Mouse (Mus musculus): Measurements from ENCODE around the gene Wwp2. TPM values are rescaled to one million over a fixed set of nuclear protein-coding genes. Genes with fewer than 3 reads are reported as not detected.
A peak's percentile ranks its signal among the peaks of the same experiment; 100 is the strongest.

Wwp2 gene
- total and polyA plus RNA-seq, 2 experiments = 11.8 to 15.0 TPM

- no peaks in the 10 kb centered on the region for H3K27me3 ChIP-seq (ENCODE audit: control insufficient read depth, insufficient read depth, low read length)
- no peak for TF ChIP-seq POLR2A (IDR thresholded peaks at IDR 0.05; ENCODE audit: extremely low read depth, insufficient read depth, low read length)
- no peaks in the 10 kb centered on the region for H3K79me2 ChIP-seq (ENCODE audit: control insufficient read depth, insufficient read depth, low read length)
- peak; percentile 76 for DNase-seq (ENCODE audit: extremely low read depth, low read depth, low spot score)
- peak within 1 kb of the TSS; percentile 55 for H3K4me3 ChIP-seq (ENCODE audit: insufficient read depth, low read depth, low read length)
- no peak within 1 kb of the TSS; the same call in 1 of the 2 replicates for H3K27ac ChIP-seq (replicated peaks; ENCODE audit: insufficient read depth, low read depth, low read length)
- no peaks in the 10 kb centered on the region for H3K36me3 ChIP-seq (ENCODE audit: control insufficient read depth, insufficient read depth, low read length)
- WGBS = 18% methylated on average over 22 of the region's 22 CpGs
- H3K4me1 ChIP-seq (ENCODE audit: control insufficient read depth, insufficient read depth, low read length) = peaks cover 3% of the 10 kb centered on the region; the same call in 1 of the 2 replicates
- H3K9ac ChIP-seq (ENCODE audit: low read depth, low read length) = 0 out of 2 replicates have a peak within 1 kb of the TSS, but pooled peaks have one; percentile 14
These were observed 33.0 kb upstream of the Wwp2 start, which contains the start of gene Nqo1 for GRCm38 (mm10) chr8:107403038-107403781. Gene Nqo1 (minus strand): TSS chr8:107403206.

- H3K9ac ChIP-seq (ENCODE audit: low read depth, low read length) = no peak overlapping the region
- H3K79me2 ChIP-seq (ENCODE audit: control insufficient read depth, insufficient read depth, low read length) = no peaks in the 10 kb centered on the region
- H3K36me3 ChIP-seq (ENCODE audit: control insufficient read depth, insufficient read depth, low read length) = no peaks in the 10 kb centered on the region
- no peak for DNase-seq (ENCODE audit: extremely low read depth, low read depth, low spot score)
- peaks cover 3% of the 10 kb centered on the region; the same call in 1 of the 2 replicates for H3K4me1 ChIP-seq (ENCODE audit: control insufficient read depth, insufficient read depth, low read length)
- no peak for TF ChIP-seq POLR2A (IDR thresholded peaks at IDR 0.05; ENCODE audit: extremely low read depth, insufficient read depth, low read length)
- TF ChIP-seq CTCF (IDR thresholded peaks at IDR 0.05; ENCODE audit: low read depth, low read length) = no peak
- H3K4me3 ChIP-seq (ENCODE audit: insufficient read depth, low read depth, low read length) = no peak overlapping the region
- 93% methylated on average over 4 of the region's 4 CpGs for WGBS
- H3K27ac ChIP-seq (replicated peaks; ENCODE audit: insufficient read depth, low read depth, low read length) = no peak overlapping the region
- no peaks in the 10 kb centered on the region for H3K27me3 ChIP-seq (ENCODE audit: control insufficient read depth, insufficient read depth, low read length)
These were observed 32.1 kb upstream of the Wwp2 start for GRCm38 (mm10) chr8:107404057-107404456.

- no peak for TF ChIP-seq CTCF (IDR thresholded peaks at IDR 0.05; ENCODE audit: low read depth, low read length)
- no peak for TF ChIP-seq POLR2A (IDR thresholded peaks at IDR 0.05; ENCODE audit: extremely low read depth, insufficient read depth, low read length)
- Histone ChIP-seq H3K4me3 (ENCODE audit: insufficient read depth, low read depth, low read length) (no peak overlapping the region), H3K9ac (ENCODE audit: low read depth, low read length) (no peak overlapping the region), H3K4me1 (ENCODE audit: control insufficient read depth, insufficient read depth, low read length) (peaks cover 3% of the 10 kb centered on the region; the same call in 1 of the 2 replicates), H3K79me2 (ENCODE audit: control insufficient read depth, insufficient read depth, low read length) (no peaks in the 10 kb centered on the region), H3K27me3 (ENCODE audit: control insufficient read depth, insufficient read depth, low read length) (no peaks in the 10 kb centered on the region), H3K27ac (replicated peaks; ENCODE audit: insufficient read depth, low read depth, low read length) (no peak overlapping the region), H3K36me3 (ENCODE audit: control insufficient read depth, insufficient read depth, low read length) (peaks cover 9% of the 10 kb centered on the region)
- peak; percentile 83 for DNase-seq (ENCODE audit: extremely low read depth, low read depth, low spot score)
- 37% methylated on average over 3 of the region's 3 CpGs for WGBS
These were observed 30.2 kb upstream of the Wwp2 start for GRCm38 (mm10) chr8:107405935-107406334.

GRCm38 (mm10) chr8:107411391-107411790 is 24.8 kb upstream of the Wwp2 start:
- TF ChIP-seq POLR2A (IDR thresholded peaks at IDR 0.05; ENCODE audit: extremely low read depth, insufficient read depth, low read length) (no peak), CTCF (IDR thresholded peaks at IDR 0.05; ENCODE audit: low read depth, low read length) (peak; percentile 37)
- DNase-seq (ENCODE audit: extremely low read depth, low read depth, low spot score) = peak; percentile 50
- H3K9ac ChIP-seq (ENCODE audit: low read depth, low read length) = no peak overlapping the region

GRCm38 (mm10) chr8:107412552-107412951 is 23.6 kb upstream of the Wwp2 start:
- Histone ChIP-seq H3K79me2 (ENCODE audit: control insufficient read depth, insufficient read depth, low read length) (no peaks in the 10 kb centered on the region), H3K4me3 (ENCODE audit: insufficient read depth, low read depth, low read length) (no peak overlapping the region), H3K36me3 (ENCODE audit: control insufficient read depth, insufficient read depth, low read length) (peaks cover 37% of the 10 kb centered on the region), H3K27me3 (ENCODE audit: control insufficient read depth, insufficient read depth, low read length) (no peaks in the 10 kb centered on the region), H3K9ac (ENCODE audit: low read depth, low read length) (no peak overlapping the region), H3K4me1 (ENCODE audit: control insufficient read depth, insufficient read depth, low read length) (no peaks in the 10 kb centered on the region), H3K27ac (replicated peaks; ENCODE audit: insufficient read depth, low read depth, low read length) (no peak overlapping the region)
- TF ChIP-seq POLR2A (IDR thresholded peaks at IDR 0.05; ENCODE audit: extremely low read depth, insufficient read depth, low read length) (no peak), CTCF (IDR thresholded peaks at IDR 0.05; ENCODE audit: low read depth, low read length) (no peak)
- DNase-seq (ENCODE audit: extremely low read depth, low read depth, low spot score) = no peak
- WGBS = 90% methylated on average over 8 of the region's 8 CpGs

More at GRCm38 (mm10) chr8:107411391-107411790, 24.8 kb upstream of the Wwp2 start:
- Histone ChIP-seq H3K36me3 (ENCODE audit: control insufficient read depth, insufficient read depth, low read length) (peaks cover 30% of the 10 kb centered on the region), H3K27ac (replicated peaks; ENCODE audit: insufficient read depth, low read depth, low read length) (no peak overlapping the region), H3K4me3 (ENCODE audit: insufficient read depth, low read depth, low read length) (no peak overlapping the region), H3K79me2 (ENCODE audit: control insufficient read depth, insufficient read depth, low read length) (no peaks in the 10 kb centered on the region), H3K27me3 (ENCODE audit: control insufficient read depth, insufficient read depth, low read length) (no peaks in the 10 kb centered on the region), H3K4me1 (ENCODE audit: control insufficient read depth, insufficient read depth, low read length) (no peaks in the 10 kb centered on the region)
- 50% methylated on average over 4 of the region's 4 CpGs for WGBS

GRCm38 (mm10) chr8:107413881-107414280 is 22.3 kb upstream of the Wwp2 start:
- Histone ChIP-seq H3K9ac (ENCODE audit: low read depth, low read length) (no peak overlapping the region), H3K4me3 (ENCODE audit: insufficient read depth, low read depth, low read length) (no peak overlapping the region), H3K27me3 (ENCODE audit: control insufficient read depth, insufficient read depth, low read length) (no peaks in the 10 kb centered on the region), H3K27ac (replicated peaks; ENCODE audit: insufficient read depth, low read depth, low read length) (no peak overlapping the region), H3K36me3 (ENCODE audit: control insufficient read depth, insufficient read depth, low read length) (peaks cover 41% of the 10 kb centered on the region), H3K79me2 (ENCODE audit: control insufficient read depth, insufficient read depth, low read length) (no peaks in the 10 kb centered on the region), H3K4me1 (ENCODE audit: control insufficient read depth, insufficient read depth, low read length) (no peaks in the 10 kb centered on the region)
- no peak for DNase-seq (ENCODE audit: extremely low read depth, low read depth, low spot score)
- TF ChIP-seq CTCF (IDR thresholded peaks at IDR 0.05; ENCODE audit: low read depth, low read length) (no peak), POLR2A (IDR thresholded peaks at IDR 0.05; ENCODE audit: extremely low read depth, insufficient read depth, low read length) (no peak)
- WGBS = 90% methylated on average over 10 of the region's 10 CpGs
